Mouse (Mus musculus): ENCODE results near the gene Olfr823.
"Not testable (repeated sequence)": the region's sequence is repeated elsewhere in the genome, so short reads cannot be mapped to it uniquely, and the experiment has no call there.

Olfr823 gene

GRCm38 (mm10) chr10:130115283-130115682, at the start of gene Olfr823:
TSS of gene Olfr823 (minus strand) at chr10:130115383.
- not testable (repeated sequence) for DNase-seq

DNA sequence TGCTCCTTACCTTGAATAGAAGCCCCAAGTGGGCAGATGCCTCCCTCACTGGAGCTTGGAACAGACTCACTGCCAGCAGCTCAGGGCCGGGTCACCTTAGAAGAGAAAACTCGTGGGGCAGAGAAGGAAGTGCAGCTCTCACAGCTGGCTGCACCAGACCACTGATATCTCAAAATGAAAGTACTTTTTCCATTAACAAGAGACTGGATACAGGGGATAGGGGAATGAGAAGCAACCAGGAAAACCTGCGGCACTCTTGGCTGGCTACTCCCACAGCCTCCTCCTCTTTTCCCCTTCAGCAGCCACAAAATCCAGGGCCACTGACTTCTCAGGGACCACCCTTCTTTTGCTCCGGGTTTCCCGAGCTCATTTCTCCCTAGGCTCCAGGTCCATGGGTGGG, 28.9 kb upstream of the Olfr823 start:
- no peak for DNase-seq

- DNase-seq, result not testable (repeated sequence)
Measured at GRCm38 (mm10) chr10:130142481-130142880, 27.3 kb upstream of the Olfr823 start.

DNA sequence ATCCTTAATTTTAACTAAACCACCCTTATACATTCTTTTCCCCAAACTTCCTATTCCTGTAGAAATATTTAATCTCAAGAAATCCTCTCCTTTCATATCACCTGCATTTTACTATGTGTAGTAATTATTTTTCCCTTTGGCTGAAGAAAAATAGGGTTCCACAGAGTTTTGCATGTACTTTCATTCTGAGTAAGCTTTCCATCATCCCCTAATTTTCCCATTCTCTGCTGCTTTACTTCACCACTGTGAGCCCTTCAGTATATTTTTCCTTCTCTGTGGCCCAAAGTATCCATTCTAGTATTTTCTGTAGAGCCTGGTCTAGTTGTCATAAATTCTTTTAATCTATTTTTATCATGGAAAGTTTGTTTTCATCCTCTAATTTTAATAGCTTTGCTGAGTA, 19.6 kb upstream of the Olfr823 start:
- no peak for DNase-seq

DNA sequence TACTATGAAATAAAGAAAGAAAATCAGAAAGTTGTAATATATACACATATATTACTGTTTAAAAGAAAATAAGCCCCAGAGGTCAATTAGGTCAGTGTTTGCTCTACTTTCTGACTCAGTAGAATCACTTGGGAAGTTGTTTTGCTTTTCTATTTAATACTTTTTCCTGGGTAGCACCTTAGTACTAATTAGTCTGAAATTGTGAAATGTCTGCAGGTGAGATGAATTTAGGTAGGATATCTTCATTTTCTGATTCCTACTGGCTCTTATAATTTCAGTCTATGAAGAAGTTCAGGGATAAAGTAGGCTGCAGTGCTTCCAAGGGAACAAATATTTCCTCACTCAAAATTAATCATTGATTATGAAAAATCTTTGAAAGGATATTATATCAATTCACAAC, 14.7 kb upstream of the Olfr823 start, which contains the start of gene Olfr824:
Gene Olfr824 (minus strand): TSS at position 101 of the 400 bp plus-strand sequence.
- not testable (repeated sequence) for DNase-seq

GRCm38 (mm10) chr10:130116045-130116444, 862 bp upstream of the Olfr823 start:
- not testable (repeated sequence) for DNase-seq

GRCm38 (mm10) chr10:130096104-130096503, 19.1 kb downstream of the Olfr823 start:
- DNase-seq, result no peak

GRCm38 (mm10) chr10:130092838-130093440, 22.2 kb downstream of the Olfr823 start:
- DNase-seq, result no peak

DNA sequence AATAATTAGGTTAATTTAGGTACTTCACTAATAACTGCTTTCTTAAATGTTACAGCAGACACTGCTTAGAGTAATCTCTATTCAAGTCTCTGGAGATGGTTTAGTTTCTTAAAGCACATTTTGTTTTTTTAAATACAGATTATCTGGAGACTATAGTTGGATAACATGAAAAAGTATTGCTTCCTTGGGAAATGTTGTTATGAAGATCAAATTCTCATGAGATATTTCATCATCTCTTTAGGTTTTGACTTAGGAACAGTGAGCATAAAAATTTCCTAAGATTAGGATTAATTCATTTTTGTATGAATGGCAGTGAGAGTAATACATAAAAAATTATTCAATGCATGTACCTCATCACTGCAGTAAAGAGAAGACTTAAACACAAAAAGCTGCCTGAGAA, 44.3 kb downstream of the Olfr823 start, which contains the start of gene Olfr822:
Gene Olfr822 (plus strand): TSS at position 301 of the 400 bp plus-strand sequence.
- no peak for DNase-seq
